Mouse (Mus musculus) intestine, embryonic 15.5 days (tissue): ENCODE data around the gene Myo1h. TPM values are rescaled to one million over a fixed set of nuclear protein-coding genes. Genes with fewer than 3 reads are reported as not detected.

Experiments
- polyA plus RNA-seq: library from polyadenylated mRNA; unstranded; fragments of >200 nt; fragmentation: Nextera tagmentation; extraction: Ambion mirVana; gene quantifications from 2 replicates; pipeline ENCODE4 v1.2.1, GENCODE M21; 2015

Myo1h gene
- polyA plus RNA-seq, 1 experiment from 2014 or later: 3.9 TPM

Other genes starting within 250 kb of the Myo1h start
- 10.3 and 10.5 TPM in 2 replicates for gene Usp30, start 223.7 kb upstream of the Myo1h start, polyA plus RNA-seq
- 2.1 and 2.5 TPM in 2 replicates for gene Svop, start 197.6 kb upstream of the Myo1h start, polyA plus RNA-seq
- 11.6 and 12.0 TPM in 2 replicates for gene Alkbh2, start 160.9 kb upstream of the Myo1h start, polyA plus RNA-seq
- 45.0 and 45.1 TPM in 2 replicates for gene Ung, start 158.8 kb upstream of the Myo1h start, polyA plus RNA-seq
- 1.4 and 1.7 TPM in 2 replicates for gene Acacb, start 142.6 kb upstream of the Myo1h start, polyA plus RNA-seq
- gene Foxn4, start 15.4 kb upstream of the Myo1h start, polyA plus RNA-seq: not detected in 2 replicates
- gene Kctd10, start 91.3 kb downstream of the Myo1h start, polyA plus RNA-seq: 116 and 119 TPM in 2 replicates
- gene Ube3b, start 91.4 kb downstream of the Myo1h start, polyA plus RNA-seq: 35.7 and 39.3 TPM in 2 replicates
- gene Mmab, start 154.9 kb downstream of the Myo1h start, polyA plus RNA-seq: 31.5 and 33.7 TPM in 2 replicates
- 59.8 and 63.5 TPM in 2 replicates for gene Mvk, start 155.1 kb downstream of the Myo1h start, polyA plus RNA-seq